Mouse (Mus musculus): Measurements from ENCODE around the gene Shisal2b.

DNA sequence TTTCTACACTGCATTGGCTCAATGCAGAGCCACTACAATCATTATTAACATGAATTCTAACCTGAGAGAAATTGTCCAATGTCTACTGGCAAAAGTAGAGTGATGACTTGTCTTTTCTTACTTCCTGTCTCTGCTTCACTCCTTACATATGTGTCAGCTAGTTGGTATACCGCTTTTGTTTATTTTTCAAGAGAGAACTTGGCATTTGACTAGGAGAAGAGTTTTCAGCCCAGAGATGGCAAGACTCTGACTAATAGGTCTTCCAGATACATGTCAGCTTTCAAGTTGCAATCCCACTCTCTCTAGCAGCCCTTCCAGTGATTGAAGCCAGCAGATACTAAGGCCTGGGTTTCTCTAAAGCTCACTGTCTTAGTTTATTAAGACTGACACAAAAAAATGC, 31.1 kb upstream of the Shisal2b start:
- TF ChIP-seq EP300 (IDR thresholded peaks at IDR 0.05; ENCODE audit: low read depth): no peak
- no peak for TF ChIP-seq CTCF (IDR thresholded peaks at IDR 0.05; ENCODE audit: low read depth)

All from liver, embryonic 14.5 days (tissue).